Mouse (Mus musculus): Measurements from ENCODE around the gene Kifc5b. TPM values are rescaled to one million over a fixed set of nuclear protein-coding genes. Genes with fewer than 3 reads are reported as not detected.
"Not testable (repeated sequence)": the region's sequence is repeated elsewhere in the genome, so short reads cannot be mapped to it uniquely, and the experiment has no call there.

Gene Kifc5b
- total RNA-seq, 2 experiments from 2014 or later: 3.4 to 3.7 TPM

DNA sequence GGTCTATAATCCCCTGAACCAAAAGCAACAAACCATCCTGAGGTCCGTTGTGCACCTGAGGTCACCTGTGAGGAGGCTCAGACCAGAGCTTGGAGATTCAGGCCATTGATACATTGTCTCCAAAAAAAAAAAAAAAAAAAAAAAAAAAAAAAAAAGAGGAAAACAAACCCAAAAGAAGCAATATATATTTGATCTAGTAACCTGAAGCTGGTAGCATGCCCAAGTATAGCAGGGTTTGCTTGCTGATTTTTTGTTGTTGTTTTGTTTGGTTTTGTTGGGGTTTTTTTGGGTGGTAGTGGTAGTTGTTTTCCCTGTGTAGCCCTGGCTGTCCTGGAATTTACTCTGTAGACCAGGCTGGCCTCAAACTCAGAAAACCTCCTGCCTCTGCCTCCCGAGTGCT, 1.5 kb downstream of the Kifc5b start:
- no peak for DNase-seq (ENCODE audit: low spot score in 2 of 2)

DNA sequence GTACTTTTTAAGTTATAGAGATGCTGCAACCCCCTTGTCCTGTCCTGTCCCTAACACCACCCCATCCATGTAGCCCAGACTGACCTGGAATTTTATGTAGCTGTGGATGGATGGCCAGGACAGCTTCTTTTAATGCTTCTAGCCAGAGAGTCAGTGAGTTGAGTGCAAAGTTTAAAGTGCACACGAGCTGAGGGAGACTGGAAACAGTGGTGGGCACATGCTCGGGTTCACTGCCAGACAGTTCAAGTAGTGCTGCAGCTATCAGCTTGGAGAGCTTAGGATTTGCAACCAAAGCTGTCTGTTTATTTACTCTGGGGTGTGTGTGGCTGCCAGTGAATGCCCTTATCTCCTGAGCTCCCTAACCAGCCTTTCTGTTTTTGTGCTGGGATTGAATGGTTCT, 2.6 kb downstream of the Kifc5b start:
- DNase-seq (ENCODE audit: low spot score in 2 of 2): not testable (repeated sequence)

DNA sequence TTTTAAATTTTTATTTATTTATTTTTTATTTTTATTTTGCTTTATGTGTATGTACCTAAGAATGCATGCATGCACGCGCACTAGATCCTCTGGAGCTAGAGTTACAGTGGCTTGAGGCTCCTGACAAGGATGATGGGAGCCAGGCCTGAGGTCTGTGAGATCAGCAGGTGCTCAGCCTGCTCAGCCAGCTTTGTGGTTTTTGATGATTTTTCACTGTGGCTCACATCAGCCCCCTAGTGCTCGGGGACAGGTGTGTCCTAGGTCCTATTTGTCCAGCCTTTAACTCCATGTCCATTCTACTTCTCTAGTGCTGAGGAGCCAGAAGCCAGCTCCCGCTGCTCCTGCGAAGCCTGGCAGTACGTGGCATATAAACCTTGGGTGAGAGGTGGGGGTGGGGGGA, 5.5 kb downstream of the Kifc5b start:
- DNase-seq (ENCODE audit: low spot score in 2 of 2): not testable (repeated sequence)

DNA sequence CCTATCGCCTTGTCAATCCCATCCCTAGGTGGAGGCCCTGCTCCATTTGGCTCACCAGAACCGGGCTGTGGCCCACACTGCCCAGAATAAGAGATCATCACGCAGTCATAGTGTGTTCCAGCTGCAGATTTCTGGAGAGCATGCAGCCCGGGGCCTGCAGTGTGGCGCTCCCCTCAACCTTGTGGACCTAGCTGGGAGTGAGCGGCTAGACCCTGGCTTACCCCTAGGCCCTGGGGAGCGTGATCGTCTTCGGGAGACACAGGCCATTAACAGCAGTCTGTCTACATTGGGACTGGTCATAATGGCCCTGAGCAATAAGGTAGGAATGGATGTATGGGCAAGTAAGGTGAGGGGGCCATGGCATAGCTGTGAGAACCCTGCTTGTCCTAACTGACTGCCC, 8.5 kb downstream of the Kifc5b start:
- not testable (repeated sequence) for DNase-seq (ENCODE audit: low spot score in 2 of 2)

DNA sequence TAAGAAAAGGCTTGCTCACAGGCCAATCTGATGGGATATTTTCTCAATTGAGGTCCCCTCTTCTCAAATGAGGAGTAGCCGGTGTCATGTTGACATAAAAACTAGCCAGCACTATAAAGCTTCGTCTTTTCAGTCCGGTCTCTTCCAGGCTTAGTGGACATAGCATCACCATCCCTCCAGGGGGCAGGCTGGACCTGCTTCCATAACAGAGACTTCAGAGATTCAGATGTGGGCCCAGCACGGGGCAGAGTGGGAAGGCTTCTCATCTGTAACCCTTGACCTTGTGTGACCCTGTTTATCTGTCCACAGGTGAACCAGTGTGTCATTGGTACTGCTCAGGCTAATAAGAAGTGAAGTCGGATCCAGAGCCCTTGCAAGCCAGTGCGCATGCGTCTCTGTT, 14.9 kb downstream of the Kifc5b start:
- peak in 1 of 2 experiments; percentile 52 for DNase-seq (ENCODE audit: low spot score in 2 of 2)

DNA sequence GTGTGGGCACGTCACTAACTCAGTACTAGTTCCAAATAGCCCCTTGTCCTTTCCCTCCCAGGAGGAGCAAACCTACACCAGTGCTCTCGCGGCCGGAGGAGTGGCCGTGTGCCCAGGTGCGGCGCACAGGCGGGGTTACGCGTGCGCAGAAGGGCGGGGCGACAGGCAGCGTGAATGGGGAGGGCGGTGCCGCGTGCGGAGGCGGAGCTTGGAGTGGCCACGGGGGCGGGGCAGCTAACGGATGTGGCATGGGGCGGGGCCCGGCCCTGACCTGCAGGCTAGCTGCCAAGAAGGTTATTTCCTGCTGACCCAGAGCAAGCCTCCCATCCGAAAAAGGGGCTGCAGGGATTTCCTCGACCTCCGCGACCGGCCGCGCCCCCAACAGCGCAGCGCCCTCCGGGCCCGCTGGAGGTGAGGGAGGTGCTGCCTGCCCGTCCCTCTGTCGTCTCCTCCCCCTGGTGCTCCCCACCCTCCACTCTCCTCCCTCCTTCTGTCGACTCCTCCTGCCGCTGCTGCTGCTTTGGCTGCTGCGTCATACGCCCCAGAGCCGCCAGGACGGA, 16.0 kb downstream of the Kifc5b start, which contains the start of gene Phf1:
Gene Phf1 (plus strand): TSS at position 214 of the 560 bp plus-strand sequence.
- DNase-seq (ENCODE audit: low spot score in 2 of 2): peak; percentile 96 to 97

DNA sequence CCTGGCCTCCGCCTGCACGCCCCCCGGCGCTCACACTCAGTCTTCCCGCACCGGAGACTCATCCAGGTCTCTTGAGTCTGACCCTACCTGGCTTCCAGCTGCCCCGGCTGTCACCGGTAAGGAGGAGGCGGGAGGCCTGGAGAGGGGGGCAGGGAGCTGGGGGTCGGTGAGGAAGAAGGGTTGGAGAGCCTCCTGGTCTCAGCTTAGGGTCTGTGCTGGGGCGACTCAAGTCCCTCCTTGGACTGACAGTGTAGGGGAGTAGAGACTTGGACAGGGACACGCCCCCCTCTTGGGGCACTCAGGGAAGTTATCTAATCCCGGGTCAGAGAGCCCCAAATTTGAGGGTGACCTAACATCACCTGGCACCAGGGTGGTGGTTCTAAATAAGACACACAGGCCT, 16.5 kb downstream of the Kifc5b start:
- no peak for DNase-seq (ENCODE audit: low spot score in 2 of 2)

DNA sequence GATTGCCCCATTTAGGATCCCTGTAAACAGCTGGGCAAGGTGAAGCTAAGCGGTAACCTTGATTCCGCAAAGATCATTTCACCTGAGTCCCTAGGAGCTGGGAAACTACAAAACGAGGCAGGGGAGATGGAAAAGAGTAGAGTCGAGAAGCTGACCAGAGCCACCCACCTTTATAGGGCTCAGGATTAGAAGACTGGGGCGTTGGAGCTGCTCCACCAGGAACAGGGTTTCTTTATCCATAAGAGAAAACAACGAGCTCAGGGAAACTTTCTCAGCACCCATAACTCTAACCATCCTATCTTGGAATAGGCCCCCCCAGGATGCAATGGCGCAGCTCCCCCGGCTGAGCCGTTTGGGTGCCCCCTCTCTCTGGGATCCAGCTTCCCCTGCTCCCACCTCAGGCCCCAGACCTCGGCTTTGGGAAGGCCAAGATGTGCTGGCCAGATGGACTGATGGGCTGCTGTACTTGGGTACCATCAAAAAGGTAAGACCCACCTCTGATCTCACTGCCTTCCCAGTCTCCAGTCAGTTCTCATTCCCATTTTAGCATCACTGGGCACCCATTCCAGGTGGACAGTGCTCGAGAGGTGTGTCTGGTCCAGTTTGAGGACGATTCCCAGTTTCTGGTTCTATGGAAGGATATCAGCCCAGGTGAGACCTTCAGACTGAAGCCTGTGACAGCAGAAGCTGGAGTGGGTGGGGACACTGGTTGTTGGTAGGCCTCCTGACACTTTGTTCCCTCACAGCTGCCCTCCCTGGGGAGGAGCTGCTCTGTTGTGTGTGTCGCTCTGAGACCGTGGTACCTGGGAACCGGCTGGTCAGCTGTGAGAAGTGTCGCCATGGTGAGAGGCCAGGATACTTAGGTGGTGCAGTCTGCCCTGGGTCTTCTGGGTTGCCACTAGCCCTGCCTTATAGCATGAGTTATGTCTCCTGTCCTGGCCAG, 17.3 kb downstream of the Kifc5b start:
- no peak for DNase-seq (ENCODE audit: low spot score in 2 of 2)

DNA sequence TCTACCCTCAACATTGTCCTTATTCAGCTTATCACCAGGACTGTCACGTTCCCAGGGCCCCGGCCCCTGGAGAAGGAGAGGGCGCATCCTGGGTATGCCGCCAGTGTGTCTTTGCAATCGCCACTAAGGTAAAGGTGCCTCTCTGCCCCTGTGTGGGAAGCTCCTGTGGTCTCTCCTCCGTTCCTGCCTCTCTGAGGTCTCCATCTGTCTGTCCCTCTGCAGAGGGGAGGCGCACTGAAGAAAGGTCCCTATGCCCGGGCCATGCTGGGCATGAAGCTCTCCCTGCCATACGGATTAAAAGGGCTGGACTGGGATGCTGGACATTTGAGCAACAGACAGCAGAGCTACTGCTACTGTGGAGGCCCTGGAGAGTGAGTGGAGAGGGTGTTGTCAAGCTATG, 18.1 kb downstream of the Kifc5b start:
- no peak for DNase-seq (ENCODE audit: low spot score in 2 of 2)

DNA sequence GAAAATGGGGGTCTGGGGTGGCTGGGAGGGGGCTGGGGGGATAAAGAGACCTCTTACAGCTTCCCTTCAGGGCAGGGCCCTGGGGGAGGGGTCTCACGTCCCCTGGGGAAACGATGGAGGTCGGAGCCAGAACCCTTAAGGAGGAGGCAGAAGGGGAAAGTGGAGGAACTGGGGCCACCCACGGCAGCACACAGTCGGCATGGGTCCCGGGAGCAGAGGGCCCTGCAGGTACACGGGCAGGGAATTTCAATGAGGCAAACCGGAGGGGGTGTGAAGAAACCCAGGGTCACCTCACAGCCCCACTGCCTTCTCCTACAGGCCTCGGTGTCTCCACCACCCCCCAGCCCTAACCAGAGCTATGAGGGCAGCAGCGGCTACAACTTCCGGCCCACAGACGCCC, 19.6 kb downstream of the Kifc5b start:
- no peak for DNase-seq (ENCODE audit: low spot score in 2 of 2)

DNA sequence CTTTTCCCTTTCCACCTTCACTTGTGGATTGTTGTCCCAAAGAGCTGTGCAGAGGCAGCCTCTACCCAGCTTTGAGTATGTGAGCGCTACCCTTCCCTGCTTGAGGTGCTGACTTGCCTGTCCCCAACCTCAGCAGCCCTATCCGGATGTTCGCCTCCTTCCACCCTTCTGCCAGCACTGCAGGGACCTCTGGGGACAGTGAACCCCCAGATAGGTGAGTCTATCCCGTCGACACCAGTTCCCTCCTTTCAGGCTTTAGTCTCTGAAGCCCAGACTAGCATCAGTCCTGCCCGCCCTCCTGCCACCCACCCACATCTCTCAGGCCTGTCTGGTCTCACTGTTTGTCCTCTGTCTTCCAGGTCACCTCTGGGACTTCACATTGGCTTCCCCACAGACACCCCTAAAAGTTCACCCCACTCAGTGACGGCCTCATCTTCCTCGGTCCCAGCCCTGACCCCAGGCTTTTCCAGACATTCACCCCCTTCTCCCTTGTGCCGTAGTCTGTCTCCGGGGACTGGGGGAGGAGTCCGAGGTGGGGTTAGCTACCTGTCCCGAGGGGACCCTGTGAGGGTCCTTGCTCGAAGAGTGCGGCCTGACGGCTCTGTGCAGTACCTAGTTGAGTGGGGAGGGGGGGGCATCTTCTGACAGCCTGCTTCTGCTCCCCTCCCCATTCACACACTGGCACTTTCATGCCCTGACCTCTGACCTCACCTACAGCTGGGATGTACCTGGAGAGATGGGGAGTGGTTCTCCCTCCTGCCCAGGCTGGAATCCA, 20.2 kb downstream of the Kifc5b start:
- DNase-seq (ENCODE audit: low spot score in 2 of 2): no peak

DNA sequence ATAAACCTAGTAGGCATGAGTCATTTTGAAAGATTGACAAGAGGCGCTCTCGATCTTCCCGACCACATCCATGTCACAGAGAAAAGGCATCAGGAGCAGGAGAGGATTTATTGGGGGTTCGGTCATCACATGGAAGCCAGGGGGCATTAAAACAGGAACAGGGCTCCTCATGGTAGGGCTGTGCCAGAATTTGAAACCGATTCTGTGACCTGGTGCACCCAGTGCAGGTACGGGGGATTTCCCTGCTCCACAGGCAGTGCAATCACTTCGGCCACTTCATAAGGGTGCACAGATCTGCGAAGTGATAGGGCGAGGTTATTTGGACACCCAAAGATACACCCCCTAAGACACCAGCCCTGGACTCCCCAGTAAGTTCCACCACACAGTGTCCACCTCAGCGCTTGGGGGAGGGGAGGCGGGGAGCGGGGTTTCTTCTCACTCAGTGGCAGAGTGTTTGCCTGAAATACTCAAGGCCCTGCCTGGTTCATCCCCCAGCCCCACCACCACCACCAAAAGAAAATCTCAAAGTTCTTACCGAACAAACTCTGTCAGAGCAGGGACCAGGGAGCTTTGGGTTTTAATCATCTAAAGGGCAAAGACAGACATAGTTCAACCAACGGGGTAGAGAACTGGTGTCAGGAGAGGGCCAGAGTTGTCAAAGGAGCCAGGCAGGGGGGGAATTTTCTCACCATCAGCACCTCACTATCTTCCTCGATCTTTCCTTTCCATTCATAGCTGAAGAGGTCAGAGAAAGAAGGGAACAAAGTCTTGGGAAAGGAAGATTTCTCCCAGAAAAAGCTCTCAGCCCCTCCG, 21.2 kb downstream of the Kifc5b start:
- DNase-seq (ENCODE audit: low spot score in 2 of 2): no peak

DNA sequence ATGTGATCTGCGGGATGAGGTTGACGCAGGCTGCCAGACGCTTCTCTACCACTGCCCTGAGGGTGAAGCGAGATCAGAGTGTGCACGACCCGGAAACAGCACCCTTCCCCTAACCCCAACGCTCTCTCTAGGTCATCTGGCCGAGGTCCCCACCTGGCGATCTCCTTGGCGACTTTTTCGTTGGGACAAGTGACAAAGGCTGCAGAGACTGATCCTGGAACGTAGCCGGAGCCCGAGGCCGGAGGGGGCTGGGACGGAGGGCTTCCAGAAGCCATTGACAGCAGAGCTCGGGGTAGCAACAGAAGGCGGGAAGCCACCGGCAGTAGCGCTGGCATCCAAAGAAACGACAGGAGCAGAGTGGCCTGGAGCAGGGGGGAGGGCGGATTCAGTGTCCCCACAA, 21.8 kb downstream of the Kifc5b start:
- DNase-seq (ENCODE audit: low spot score in 2 of 2): no peak

DNA sequence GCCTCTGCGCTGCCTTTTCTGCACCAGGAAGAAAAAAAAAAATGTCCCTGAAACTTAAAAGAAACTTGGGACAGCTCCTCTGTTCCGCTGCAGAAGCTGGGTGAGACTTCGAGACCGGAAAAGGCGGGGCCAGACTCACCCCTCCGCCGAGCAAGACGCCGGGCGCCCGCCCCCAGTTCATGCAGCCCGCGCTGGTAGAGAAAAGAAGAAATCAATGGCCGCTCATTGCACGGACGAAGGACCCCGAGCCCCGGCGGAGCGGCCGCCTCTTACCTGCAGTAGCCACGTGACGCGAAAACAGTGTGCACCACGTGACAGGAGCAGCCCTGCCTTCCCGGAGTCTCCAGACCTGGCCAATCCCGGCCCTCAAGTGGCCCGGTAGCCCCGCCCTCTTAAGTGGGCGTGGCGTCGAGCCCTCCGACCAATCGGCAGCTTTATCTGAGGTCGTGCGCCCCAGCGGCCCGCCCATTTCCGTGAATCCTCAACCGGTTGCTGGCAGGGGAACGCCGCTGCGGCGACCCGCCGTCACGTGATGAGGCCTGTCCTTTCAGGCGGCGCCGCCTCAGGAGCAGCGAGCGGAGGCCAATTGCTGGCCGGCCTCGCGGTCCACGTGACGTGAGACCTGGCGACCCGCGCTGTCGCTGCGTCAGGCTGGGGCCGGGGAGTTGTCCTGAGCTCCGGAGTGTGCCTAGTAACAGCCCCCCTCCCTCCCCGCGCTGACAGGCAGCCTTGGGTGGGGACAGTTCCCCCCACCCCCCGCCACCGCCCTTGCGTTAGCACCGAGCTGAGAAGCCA, 22.5 kb downstream of the Kifc5b start, which contains the start of gene Cuta:
Gene Cuta (minus strand): TSS at position 392 of the 795 bp plus-strand sequence.
- peak; percentile 99 to 100 for DNase-seq (ENCODE audit: low spot score in 2 of 2)

DNA sequence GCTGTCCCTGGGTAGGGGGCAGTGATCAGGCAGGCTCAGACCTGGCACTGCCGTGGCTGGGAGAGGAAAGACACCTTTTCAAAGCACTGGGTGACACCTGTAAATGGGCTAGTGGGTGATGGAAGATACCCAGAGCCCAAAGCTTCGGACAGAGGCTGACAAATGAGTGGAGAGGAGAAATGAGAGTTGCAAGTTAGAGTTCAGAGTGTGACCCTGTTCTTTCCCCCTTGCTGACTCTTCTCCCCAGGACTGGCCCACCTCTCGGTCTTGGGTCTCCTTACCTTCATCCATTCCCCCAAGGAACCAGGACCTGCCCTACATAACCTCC, 23.0 kb downstream of the Kifc5b start:
- no peak for DNase-seq (ENCODE audit: low spot score in 2 of 2)

DNA sequence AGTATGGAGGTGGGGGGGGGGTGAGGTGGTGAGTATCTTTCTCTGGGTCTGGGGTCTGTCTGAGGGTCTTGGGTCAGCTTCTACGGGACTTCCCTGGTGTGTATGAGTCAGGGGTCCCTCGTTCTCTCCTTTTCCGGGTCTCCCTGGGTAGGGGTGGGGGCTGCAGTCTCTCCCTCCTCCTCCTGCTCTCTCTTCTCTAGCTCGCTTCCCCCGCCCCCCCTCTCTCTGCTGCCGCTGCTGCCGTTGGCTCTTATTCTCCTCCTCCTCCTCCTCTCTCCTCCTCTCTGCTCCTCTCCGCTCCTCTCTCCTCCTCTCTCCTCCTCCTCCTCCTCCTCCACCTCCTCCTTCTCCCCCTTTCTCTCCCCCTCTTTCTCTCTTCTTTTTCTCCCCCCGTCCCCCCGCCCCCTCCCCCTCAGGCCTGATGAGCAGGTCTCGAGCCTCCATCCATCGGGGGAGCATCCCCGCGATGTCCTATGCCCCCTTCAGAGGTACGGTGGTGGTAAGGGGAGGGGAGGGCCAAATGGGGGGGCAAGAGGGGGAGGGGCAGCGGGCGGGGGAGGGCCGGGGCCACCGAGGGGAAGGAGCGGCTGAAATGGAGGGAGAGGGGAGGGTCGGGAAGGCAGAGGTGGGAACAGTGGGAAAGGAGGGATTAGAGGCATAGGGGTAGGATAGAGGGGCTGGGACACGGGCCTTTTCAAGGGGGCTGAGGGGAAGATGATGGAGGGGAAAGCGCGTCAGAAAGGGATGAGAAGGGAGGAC, 24.3 kb downstream of the Kifc5b start, which contains the start of gene Syngap1:
Gene Syngap1 (plus strand): TSS at position 223 of the 759 bp plus-strand sequence.
- peak; percentile 60 to 67 for DNase-seq (ENCODE audit: low spot score in 2 of 2)

DNA sequence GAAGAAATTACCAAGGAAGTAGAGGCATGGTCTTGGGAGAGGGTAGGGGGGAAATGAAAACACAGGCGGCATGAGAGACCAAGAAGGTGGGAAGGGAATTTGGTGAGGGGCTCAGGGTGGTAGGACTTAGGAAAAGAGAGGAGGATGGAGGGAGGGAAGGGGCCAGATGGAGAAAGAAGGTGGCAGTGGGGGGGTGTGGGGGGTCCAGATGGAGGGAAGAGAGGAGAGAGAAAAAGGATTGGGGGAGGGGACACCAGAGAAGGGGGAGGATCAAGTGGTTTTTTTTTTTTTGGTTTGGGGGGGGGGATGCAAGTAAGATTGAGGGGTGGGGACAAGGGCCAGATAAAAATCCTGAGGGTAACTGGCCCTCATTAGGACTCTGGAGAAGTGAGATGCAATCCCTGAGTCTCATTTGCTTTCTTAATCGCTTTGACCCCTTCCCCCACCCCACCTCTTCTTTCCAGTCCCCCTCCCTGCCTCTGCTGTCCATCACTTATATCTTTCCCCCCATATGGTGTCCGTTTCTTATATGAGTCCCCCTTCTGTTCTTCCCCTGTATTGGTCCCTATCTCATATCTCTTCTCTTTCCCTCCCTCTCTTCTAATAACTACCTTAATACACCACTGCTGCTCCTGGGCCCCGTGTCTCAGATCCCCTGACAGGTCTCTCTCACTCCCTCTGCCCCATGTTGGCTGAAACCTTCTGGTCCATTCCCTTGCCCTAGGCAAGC, 25.1 kb downstream of the Kifc5b start:
- peak in 1 of 2 experiments; percentile 5 for DNase-seq (ENCODE audit: low spot score in 2 of 2)

DNA sequence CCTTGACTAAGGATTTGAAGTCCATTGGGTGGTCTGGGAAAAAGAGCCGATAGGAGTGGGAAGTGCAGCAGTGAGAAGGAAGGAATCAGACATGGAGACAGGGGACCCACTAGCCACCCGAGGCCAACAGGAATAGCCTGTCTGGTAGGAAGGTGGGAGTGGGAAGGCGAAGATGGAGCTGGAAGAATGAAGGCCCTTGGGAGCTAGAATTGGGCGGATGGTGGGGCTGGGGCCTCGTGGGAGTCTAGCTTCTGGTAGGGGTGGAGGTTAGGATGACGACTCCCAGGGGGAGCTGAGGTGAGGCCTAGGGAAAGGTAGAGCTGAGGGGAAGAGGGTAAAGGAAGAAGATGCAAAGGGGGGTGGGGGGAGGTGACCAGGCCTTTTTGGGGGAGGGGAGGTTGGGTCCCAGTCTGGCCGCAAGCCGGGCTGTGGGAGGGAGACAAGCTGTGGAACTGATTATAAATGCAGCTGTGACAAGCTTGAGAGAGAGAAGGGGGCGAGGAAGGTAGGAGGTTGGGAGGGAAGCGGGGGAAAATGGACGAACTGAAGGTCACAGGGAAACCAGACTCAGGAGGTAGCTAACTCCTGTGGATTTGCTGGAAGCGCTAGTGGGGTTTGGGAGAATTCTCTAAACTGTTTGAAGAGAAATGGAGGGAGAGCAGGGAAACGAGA, 29.1 kb downstream of the Kifc5b start:
- peak in 1 of 2 experiments; percentile 47 for DNase-seq (ENCODE audit: low spot score in 2 of 2)

Measured in left cerebral cortex, adult 18-20 months (tissue).